14 mouse cellular contexts compared by ENCODE assay signal in genomic region chr1:162006109-162006508, GRCm38 (mm10). TPM values are rescaled to one million over a fixed set of nuclear protein-coding genes. Genes with fewer than 3 reads are reported as not detected.
DNase-seq lines count a peak whose midpoint lies in the region; ATAC-seq and TF ChIP-seq lines count a peak whose summit lies in the region.
"Had no signal": no experiment of that assay in that cellular context is flagged by ENCODE, and none has a peak within 500 bp of the region (broad histone marks: within the 10 kb centered on the region; RNA-seq: fewer than 3 reads in every experiment).

No protein-coding gene starts in this region.

- WGBS in kidney, embryonic 16.5 days, result 55% methylated on average over 9 of the region's 9 CpGs

- H3K4me2 ChIP-seq in kidney, embryonic 16.5 days (replicated peaks; ENCODE audit: low read depth, low read length), result no peak overlapping the region
- H3K4me2 ChIP-seq: neural tube, embryonic 12.5 days had no signal

- H3K27me3 ChIP-seq in kidney, embryonic 16.5 days (ENCODE audit: insufficient read depth, low read length), result no peaks in the 10 kb centered on the region
- H3K27me3 ChIP-seq: neural tube, embryonic 12.5 days had no signal

- TF ChIP-seq POLR2A in bone marrow macrophage, adult 2 months (IDR thresholded peaks at IDR 0.05; ENCODE audit: borderline replicate concordance, low read depth, low read length), result no peak
- TF ChIP-seq POLR2A in embryonic fibroblast, embryonic 13.5 days (IDR thresholded peaks at IDR 0.05; ENCODE audit: low read depth, low read length), result peak; percentile 42; the same call in 1 of the 2 replicates

- peak; percentile 25; the same call in 1 of the 2 replicates for ATAC-seq in monocyte, adult 5-6 weeks (replicated peaks; ENCODE audit: insufficient number of reproducible peaks, low FRiP score, low TSS enrichment, poor library complexity, severe bottlenecking)
- no peak for ATAC-seq in kidney, embryonic 16.5 days (ENCODE audit: low FRiP score, low TSS enrichment)

- no peak overlapping the region for H3K4me3 ChIP-seq in bone marrow macrophage, adult 2 months (ENCODE audit: insufficient read depth, low read length)
- H3K4me3 ChIP-seq in embryonic fibroblast, embryonic 13.5 days (ENCODE audit: insufficient read depth, low read length), result no peak overlapping the region
- H3K4me3 ChIP-seq in kidney, embryonic 16.5 days (ENCODE audit: low read length), result no peak overlapping the region
- H3K4me3 ChIP-seq: midbrain, embryonic 10.5 days; neural tube, embryonic 12.5 days had no signal

- peak; percentile 13 to 26 for DNase-seq in lung, adult 18-20 months
- DNase-seq in lung, postnatal 4 days, result no peak
- DNase-seq in kidney, postnatal 14 days, result no peak
- DNase-seq: embryo, embryonic 11 days; kidney, adult 2 months; liver had no signal

- TF ChIP-seq CTCF in bone marrow macrophage, adult 2 months (IDR thresholded peaks at IDR 0.05; ENCODE audit: low read depth, low read length), result no peak
- no peak for TF ChIP-seq CTCF in embryonic fibroblast, embryonic 13.5 days (IDR thresholded peaks at IDR 0.05; ENCODE audit: borderline replicate concordance, insufficient read depth, low read length)

- no peak overlapping the region for H3K9ac ChIP-seq in kidney, embryonic 16.5 days (replicated peaks; ENCODE audit: low read length)
- H3K9ac ChIP-seq: neural tube, embryonic 12.5 days had no signal

- peak overlapping the region; percentile 8; the same call in 1 of the 2 replicates for H3K27ac ChIP-seq in bone marrow macrophage, adult 2 months (ENCODE audit: insufficient read depth, low read depth, low read length)
- peak overlapping the region; percentile 99 for H3K27ac ChIP-seq in embryonic fibroblast, embryonic 13.5 days (ENCODE audit: insufficient read depth, low read length)
- no peak overlapping the region for H3K27ac ChIP-seq in kidney, embryonic 16.5 days (ENCODE audit: low read length)
- H3K27ac ChIP-seq: neural tube, embryonic 12.5 days had no signal

- no peaks in the 10 kb centered on the region for H3K36me3 ChIP-seq in kidney, embryonic 16.5 days (ENCODE audit: insufficient read depth, low read length)
- H3K36me3 ChIP-seq: midbrain, embryonic 10.5 days had no signal

- peaks cover 22% of the 10 kb centered on the region for H3K4me1 ChIP-seq in bone marrow macrophage, adult 2 months (ENCODE audit: control insufficient read depth, insufficient read depth, low read length)
- peaks cover 24% of the 10 kb centered on the region for H3K4me1 ChIP-seq in embryonic fibroblast, embryonic 13.5 days (ENCODE audit: control insufficient read depth, insufficient read depth, low read length)
- peaks cover 33% of the 10 kb centered on the region for H3K4me1 ChIP-seq in kidney, embryonic 16.5 days (ENCODE audit: insufficient read depth, low read length)

- no peaks in the 10 kb centered on the region for H3K9me3 ChIP-seq in kidney, embryonic 16.5 days (ENCODE audit: low read length)
- H3K9me3 ChIP-seq: midbrain, embryonic 10.5 days; neural tube, embryonic 12.5 days had no signal

RNA-seq across cellular contexts. Expression of gene 4930558K02Rik, which starts 26.7 kb away (rescaled TPM):
- polyA plus RNA-seq in bone marrow macrophage, adult 2 months (2012; ENCODE audit: insufficient read depth, insufficient read length, missing spikeins), result not detected in 2 replicates
- polyA plus RNA-seq in embryonic fibroblast, embryonic 13.5 days (2011; ENCODE audit: insufficient read length, low read depth, missing spikeins), result not detected in 2 replicates
- not detected in 3 replicates for total RNA-seq in monocyte, adult 5-6 weeks (2017)
- polyA plus RNA-seq in kidney, embryonic 16.5 days (2015; fragmentation: Nextera tagmentation; extraction: Ambion mirVana), result not detected in 2 replicates
- total RNA-seq: ES-E14 had no signal
- polyA plus RNA-seq: heart, postnatal 0 days; kidney, adult 2 months; midbrain, embryonic 10.5 days; neural tube, embryonic 12.5 days had no signal

RNA-seq across cellular contexts. Expression of gene Pigc, which starts 37.1 kb away (rescaled TPM):
- 21.1 and 25.8 TPM in 2 replicates for polyA plus RNA-seq in bone marrow macrophage, adult 2 months (2012; ENCODE audit: insufficient read depth, insufficient read length, missing spikeins)
- 31.0 and 38.6 TPM in 2 replicates for polyA plus RNA-seq in embryonic fibroblast, embryonic 13.5 days (2011; ENCODE audit: insufficient read length, low read depth, missing spikeins)
- 24.8 to 30.8 TPM (median 27.2 TPM) in 3 replicates for total RNA-seq in monocyte, adult 5-6 weeks (2017)
- 42.5 and 46.7 TPM in 2 replicates for polyA plus RNA-seq in kidney, embryonic 16.5 days (2015; fragmentation: Nextera tagmentation; extraction: Ambion mirVana)

Comparison
In these comparisons a context has a peak if more than half of its experiments do, and no peak if none do; other contexts are left out.
1. DNase-seq: peak in lung, adult 18-20 months (2 of 2); none in lung, postnatal 4 days (0 of 2) and kidney, postnatal 14 days (single experiment).